Mouse (Mus musculus): ENCODE data around the gene Gcdh. TPM values are rescaled to one million over a fixed set of nuclear protein-coding genes. Genes with fewer than 3 reads are reported as not detected.

Gcdh gene
- total RNA-seq (2021), result 10 to 100 TPM; 30.8 to 32.7 TPM

DNA sequence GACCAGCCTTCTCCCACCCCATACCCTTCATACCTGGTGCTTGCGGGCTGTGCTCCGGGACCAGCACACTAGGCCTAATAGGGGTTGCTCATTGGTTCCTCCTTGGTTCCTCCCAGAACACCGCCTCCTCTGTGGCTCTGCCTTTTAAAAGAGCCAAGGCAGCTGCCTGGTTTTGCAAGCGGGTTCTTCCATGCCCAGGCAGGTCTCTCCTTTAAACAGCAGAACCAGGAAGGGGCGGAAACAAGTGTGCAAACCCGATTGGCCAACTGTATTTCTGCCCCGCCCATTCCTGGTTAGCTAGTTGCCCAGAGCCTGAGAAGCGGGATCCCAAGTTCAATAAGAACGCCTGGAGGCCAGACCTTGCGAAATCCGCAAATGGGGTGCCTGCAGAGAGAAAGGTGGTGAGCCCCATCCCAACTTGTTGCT is at the start of gene Gcdh:
Gene Gcdh (minus strand): TSS at position 213 of the 426 bp plus-strand sequence.
- DNase-seq, result peak; percentile 87
- intact Hi-C loops (cut with DNase I), result no loop called here

DNA sequence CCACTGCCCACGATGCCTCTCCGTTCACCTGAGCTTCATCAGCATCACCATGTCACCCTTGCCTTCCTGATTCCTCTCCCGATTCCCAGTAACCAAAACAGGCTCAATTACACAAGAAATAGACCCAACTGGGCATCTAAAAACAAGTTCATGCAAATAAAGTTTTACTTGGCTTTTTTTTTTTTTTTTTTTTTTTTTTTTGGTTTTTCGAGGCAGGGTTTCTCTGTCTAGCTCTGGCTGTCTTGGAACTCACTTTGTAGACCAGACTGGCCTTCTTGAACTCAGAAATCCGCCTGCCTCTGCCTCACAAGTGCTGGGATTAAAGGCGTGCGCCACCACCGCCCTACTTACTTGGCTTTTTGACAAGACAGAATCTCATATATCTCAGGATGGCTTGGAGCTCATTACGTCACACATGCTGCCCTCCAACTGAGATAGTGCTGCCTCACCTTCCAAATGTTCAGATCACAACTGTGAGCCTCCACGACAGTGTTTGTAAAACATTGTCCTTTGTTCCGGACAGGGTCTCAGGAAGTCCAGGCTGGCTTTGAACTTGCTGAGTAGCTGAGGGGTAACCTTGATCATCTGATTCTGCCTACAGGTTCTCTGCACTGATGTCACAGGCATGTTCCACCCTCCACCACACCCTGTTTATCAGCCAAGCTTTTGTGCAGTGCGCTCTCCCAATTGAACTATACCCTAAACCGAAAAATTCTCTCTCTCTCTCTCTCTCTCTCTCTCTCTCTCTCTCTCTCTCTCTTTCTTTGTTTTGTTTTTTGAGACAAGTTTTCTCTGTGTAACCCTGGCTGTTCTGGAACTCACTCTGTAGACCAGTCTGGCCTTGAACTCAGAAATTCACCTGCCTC is 44.1 kb upstream of the Gcdh start:
- intact Hi-C loops (cut with DNase I), result no loop called here
- DNase-seq, result no peak

DNA sequence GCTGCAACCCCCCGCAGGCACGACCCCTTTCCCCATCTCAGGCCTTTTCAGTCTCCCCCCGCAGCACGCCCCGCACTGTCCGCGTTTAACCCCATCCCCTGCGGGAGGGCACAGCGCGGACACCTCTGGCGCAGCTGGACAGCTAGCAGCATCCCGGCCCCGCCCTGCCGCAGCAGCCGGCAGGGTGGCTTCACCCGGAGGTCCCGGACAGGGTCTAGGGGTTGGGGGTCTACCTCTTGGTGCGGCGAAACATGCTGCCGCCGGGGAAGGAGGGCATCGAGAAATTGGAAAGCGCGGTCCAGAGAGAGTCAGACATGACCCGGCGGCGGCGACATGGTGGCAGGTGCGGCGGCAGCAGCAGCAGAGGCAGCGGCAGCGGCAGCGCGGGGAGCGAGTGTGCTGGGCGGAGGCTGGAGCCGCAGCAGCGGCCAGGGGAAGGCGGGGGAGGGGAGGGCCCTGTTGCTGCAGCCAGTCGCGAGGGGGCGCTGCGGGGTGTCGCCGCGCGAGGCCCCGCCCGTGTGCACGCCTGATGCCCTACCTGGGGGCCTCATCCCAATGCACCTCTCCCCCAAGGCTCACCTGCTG is 43.3 kb upstream of the Gcdh start, which contains the start of gene Mast1:
Gene Mast1 (minus strand): TSS at position 398 of the 585 bp plus-strand sequence.
- intact Hi-C loops (cut with DNase I), result no loop called here
- peak; percentile 87 for DNase-seq

DNA sequence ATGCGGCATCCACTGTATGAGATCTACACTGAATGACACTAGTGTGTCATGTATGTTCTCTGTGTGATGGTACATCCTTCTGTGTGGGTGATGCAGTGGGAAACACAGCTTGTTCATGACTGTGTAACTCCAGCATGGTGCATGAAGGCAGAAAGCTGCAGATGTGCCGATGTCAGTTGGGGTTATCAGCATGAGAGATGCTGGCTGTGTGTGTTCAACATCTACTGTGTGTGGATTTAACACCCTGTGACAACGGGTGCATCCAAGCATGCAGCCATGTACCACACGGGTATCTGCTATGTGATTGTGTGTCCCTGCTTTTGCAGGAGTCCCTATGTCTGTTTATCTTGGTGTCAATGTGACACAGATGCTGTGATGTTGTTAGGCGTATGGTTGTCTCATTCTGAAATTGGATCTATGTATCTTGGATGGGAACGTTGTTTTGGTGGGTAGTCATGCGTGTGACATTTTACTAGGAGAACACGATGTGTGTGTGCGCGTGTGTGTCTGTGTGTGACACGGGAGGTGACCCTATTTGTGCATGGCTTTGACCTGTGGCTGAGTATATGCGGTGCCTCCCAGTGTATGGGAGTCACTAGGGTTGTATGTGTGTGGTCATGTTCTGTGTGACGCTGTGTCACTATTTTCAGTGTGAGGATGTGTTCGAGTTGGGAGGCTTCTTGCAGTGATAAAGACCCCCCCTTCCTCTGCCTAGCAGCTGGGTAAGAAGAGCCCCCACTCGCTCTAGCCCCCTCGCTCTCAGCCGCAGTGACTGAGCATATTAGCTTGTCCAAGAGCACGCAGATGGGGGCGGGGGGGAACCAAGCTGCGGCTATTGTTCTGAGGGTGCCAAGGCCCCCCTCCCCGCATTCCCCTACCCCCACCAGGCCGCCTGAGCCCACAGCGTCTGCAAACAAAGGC is 42.6 kb upstream of the Gcdh start:
- intact Hi-C loops (cut with DNase I), result no loop called here
- no peak for DNase-seq

DNA sequence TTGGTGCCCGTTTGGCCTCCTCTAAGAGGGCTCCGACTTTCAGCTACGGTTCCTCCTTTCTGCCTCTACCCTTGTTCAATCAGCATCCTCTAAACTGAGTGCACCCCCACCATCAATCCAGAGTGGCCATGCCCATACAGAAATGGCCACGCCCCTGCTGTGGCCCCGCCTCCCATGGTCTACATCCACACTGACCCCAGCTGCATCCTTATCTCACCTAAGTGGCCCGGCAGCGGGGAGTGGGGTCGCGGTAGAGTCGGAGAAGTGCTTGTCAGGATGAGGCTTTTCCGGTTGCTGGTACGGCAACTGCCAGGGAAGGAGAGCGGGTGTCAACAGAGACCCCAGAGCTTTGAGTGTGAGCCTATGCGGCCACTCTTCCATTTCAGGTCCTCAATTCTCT is 41.8 kb upstream of the Gcdh start:
- DNase-seq, result no peak
- intact Hi-C loops (cut with DNase I), result no loop called here

DNA sequence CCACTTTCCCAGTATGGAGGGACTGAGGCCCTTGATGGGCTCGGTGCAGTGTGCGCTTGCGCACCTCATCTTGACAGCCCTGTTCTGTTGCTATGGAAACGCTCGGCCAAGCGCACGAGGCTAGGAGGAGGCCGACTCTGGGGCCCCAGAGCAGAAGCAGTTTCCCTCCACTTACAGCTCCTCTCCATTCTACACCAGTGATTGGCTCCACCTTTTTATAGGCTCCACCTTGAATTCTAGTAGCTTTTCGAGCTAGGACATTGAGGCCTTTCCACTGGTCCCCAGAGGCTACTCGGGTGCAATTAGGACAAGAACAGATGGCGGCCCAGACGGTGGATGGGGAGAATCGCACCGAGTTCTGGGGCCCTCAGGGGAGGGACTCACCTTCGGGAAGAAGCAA is 41.1 kb upstream of the Gcdh start:
- peak; percentile 83 for DNase-seq
- intact Hi-C loops (cut with DNase I), result no loop called here

DNA sequence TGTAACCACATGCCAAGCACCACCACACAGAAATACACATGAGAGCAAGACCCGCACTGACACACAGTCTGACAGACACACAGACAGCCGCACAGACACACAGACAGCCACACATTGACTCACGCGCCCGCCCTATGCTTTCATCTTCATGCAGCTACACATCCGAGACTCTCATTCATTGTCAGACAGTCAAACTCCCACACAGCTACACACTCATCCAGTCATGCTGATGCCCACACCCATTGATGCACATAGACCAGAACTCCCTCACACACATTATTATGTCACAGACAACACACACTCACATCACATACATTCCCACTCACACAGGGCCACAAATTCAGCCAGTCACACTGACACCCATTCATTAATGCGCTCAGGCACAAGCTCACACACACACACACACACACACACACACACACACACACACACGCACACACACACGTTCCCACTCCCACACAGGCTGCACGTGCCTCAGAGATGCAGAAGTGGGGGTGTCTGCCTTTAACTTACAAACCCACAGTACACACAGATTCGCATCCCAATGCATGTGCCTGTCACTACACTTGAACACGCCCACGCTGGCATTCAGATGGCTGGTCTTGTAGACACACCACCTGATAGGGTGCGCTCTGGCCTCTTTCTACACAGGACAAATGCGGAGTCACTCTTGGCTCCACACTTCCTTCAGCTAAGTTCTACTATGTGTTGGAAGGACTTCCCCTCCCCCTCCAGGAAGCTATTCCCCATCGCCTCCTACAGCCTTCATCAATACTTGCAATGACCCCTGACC is 40.2 kb upstream of the Gcdh start:
- intact Hi-C loops (cut with DNase I), result no loop called here

DNA sequence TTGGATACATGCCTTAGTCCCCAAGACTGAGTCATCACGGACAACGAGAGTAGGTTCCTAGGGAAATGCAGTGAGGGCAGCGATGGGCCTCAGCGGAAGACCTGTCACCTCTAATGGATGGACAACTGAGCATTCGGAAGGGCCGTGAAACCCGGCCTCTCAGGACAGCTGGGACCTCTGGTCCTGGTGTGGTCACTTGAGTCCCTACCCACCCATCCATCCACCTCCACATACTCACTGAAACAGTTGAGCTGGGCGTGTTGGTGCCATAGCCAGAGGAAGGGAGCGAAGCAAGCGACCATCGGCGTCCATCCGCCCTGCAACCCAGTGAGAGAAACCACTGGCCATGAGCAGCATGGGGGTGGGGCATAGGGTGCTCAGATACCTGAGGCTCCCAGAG is 36.9 kb upstream of the Gcdh start:
- DNase-seq, result no peak
- intact Hi-C loops (cut with DNase I), result no loop called here

More for the DNA sequence above, 40.2 kb upstream of the Gcdh start:
- no peak for DNase-seq

DNA sequence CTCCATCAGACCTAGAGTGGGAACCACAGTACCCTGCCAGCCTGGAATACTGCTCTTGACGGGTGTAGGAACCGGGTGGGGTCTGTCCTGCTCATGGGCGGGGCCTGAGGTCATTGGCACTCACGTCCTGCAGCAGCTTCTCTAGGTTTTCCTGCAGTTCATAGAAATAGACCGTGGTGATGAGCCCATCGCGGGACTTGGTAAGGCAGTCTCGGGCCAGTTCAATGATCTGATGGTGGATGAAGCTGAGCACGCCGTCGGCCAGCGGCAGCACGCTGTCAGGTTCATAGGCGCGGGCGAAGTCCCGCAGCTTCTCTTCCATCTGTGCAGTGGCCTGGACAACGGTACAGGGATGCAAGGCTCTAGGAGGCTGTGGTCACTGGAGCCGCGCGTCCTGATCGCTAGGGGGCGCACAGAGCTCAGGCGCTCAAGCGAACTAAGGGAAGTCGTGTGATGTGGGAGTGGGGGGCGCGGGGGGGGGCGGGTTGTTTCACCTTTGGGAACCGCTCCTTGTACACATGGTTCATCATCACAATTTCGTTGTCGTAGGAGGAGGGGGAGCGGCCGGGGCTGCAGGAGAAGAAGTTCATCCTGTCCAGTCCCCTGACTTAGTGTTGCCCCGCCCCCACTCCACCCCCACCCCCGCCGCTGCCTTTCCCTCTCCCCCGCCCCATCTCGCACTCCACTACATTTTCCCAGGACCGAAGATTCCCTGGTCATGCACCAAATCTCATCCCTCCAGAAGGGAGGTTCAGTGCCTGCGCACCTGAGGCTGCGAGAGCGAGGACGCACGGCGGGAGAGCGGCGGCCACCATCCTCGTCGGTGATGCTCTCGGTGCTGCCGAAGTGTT is 35.0 kb upstream of the Gcdh start:
- peak; percentile 82 for DNase-seq
- intact Hi-C loops (cut with DNase I), result no loop called here

DNA sequence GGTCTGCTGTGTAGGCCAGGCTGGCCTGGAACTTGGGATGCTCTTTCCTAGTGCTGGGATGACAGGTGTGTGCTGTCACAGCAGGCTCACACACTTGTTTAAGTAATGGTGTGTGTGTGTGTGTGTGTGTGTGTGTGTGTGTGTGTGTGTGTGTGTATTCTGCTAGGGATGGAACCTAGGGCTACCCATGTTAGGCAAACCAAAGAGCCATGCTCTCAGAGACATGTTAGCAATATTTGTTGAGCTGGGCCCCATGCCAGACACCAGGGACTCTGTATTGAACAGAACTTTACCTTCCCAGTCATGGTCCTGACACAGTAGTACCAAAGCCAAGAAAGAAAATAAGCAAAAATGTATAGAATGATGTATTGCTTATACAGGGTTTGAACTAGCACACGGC is 33.8 kb upstream of the Gcdh start:
- intact Hi-C loops (cut with DNase I), result no loop called here
- no peak for DNase-seq

DNA sequence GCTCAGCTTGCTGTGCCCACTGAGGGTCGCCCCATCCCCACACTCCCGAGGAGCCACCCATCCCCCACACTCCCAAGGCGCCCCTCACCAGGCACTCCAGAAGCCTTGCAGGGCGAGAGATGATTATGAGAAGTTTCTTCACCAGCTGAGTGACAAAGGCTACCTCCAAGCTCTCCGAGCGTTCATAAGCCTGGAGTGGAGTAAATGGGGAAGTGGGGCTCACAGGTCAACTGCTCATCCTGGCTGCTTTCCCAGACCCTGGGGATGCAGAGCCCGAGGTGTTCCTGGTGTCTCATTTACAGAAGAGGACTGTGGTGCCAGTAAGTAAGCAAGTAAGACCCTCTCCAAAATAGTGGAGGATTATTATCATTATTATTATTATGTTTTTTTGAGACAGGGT is 31.8 kb upstream of the Gcdh start:
- intact Hi-C loops (cut with DNase I), result no loop called here

DNA sequence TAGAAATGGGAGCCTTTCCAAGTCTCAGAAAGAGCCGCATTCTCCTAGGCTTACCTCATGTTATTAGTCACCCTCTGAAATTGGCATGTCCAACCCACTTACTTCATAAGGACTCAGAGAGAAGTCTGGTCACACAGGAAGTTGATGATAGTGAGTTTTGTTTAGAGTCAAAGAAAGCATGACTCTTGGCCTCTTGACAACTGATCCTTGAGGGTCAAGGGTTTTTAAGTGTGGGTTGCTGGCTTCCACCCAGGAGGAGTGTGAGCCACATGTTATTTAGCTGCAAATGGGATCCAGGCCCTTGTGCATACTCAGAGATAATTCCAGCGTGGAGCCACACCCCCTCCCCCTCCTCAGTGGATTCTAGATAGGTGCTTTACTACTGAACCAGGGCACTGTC is 27.9 kb upstream of the Gcdh start:
- no peak for DNase-seq
- intact Hi-C loops (cut with DNase I), result no loop called here

More for the DNA sequence above, 31.8 kb upstream of the Gcdh start:
- DNase-seq, result no peak

DNA sequence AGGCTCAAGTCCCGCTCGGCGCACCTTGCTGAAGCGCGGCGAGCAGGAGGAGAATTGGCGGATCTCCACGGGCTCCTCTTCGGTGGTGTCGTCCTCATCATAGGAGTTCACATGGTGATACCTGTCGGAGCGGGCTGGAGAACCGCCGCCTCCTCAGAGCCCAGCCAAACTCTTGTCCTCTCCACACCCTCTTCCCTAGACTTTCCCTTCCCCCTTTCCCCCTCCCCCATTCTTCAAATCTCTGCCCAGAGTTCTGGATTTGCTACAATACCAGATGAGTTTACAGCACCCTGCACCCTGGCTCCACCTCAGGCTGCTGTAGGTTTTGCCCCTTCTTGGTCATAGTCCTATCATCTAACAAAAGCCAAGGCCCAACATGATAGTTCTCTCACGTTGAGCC is 24.9 kb upstream of the Gcdh start:
- intact Hi-C loops (cut with DNase I), result no loop called here
- DNase-seq, result no peak

DNA sequence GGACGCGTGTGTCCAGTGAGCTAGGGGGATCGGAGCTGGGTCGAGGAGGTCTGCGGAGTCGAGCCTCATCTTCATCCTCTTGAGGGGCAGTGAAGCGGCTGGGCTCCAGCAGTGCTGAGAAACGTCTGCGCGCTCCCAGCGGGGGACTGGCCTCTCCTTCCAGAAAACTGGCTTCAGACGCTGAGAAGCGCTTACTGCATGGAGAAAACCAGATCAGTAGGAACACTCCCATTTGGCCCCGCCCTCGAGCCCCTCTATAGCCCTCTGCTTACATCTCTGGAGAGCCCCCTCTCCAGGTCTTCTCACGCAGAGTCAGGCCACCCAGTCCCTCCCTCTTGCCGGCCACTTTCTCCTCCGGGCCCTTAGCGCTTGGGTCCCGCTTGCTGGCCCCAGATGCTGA is 24.1 kb upstream of the Gcdh start:
- DNase-seq, result no peak
- intact Hi-C loops (cut with DNase I), result no loop called here

DNA sequence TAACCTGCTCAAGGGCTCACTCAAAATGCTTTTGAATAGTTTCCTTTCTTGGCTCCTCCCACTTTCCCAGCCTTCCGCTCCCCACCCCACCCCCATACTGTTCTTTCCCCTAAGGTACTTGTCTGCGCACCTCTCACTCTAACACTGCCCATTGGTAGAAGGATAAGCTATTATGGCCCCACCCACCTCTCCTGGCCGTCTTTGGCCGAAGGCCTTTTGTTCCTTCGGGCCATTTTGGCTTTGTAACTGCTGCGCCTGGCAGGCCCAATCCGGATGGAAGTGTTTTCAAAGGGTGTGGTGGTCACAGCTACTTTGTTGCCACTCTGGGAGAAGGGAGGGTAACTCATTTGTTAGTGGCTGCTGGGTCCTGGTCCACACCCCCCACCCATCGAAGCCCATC is 21.5 kb upstream of the Gcdh start:
- no peak for DNase-seq
- intact Hi-C loops (cut with DNase I), result no loop called here

DNA sequence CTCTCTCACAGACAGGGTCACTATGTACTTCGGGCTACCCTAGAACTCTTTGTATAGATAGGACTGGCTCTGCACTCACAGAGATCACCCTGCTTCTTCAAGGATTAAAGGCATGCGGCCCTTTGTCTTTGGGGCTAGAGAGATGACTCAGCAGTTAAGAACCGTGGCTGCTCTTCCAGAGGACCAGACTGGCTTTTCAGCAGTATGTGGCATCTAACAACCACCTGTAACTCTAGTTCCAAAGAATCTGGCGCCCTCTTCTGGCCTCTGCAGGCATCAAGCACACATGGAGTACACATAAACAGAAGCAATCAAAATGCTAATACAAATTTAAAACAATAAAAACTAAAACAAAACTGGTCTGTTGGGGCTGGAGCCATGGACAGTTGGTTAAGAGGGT is 20.2 kb upstream of the Gcdh start:
- intact Hi-C loops (cut with DNase I), result no loop called here
- no peak for DNase-seq

DNA sequence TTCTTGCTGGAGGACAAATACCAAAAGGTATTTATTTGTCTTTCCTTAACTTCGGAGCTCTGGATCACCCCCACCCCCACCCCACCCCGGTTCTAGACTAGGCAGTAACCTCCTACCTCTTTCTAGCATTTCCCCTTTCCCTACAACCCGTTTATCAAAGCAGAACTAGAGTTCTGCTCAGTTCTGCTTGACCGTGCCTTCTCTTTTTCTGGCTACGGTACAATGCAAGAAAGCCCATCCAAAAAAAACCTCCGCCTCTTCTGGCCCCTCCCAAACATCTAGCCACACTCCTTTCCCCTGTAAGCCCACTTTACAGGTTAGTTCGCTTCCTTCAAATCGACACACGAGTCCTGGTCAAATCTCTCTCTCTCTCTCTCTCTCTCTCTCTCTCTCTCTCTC is 19.8 kb upstream of the Gcdh start:
- no peak for DNase-seq
- intact Hi-C loops (cut with DNase I), result no loop called here

DNA sequence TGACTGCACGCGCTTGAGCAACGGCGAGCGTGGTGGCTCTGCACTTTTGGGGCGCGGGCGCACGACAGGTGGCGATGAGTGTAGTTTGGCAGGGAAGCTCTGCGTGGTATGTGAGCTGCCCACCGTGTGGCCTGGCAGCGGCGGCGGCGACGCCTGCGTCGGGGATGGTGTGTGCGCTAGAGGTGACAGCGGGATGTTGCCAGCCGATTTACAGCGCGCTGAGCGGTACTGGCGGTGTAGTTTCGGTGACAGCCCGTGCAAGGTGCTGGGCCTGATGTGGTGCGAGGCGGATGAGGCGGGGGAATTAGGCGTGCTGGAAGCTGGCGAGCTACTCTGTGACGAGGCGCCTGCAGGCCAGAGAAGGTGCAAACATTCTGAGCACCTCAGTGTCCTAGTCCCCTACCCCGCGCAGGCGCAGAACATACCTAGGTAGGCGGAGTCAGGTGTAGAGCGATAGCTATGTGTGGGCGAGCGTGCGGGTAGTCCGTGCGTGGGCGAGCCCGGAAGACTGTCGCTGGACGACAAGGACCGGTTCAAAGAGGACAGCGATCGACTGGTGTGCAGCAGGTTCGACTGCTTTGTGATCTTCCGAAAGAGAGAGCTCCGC is 19.3 kb upstream of the Gcdh start:
- intact Hi-C loops (cut with DNase I), result no loop called here
- peak; percentile 44 for DNase-seq

DNA sequence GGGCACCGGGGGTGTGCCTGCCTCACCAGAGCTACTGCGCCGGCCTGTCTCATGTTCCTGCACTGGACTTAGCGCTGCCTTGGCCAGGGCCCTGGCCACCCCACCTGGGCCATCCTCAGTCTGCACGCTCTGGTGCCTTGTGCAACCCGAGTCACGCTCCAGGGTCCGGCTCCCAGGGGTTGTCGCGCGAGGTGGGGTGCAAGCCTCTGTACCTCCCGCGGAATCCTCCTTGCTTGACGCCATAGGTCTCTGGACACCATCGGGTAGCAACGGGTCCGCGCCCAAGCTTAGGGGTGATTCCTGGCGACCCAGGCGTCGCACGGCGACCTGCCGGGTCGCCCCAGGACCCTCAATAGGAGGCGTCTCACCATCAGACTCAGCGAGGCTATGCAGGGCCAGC is 18.7 kb upstream of the Gcdh start:
- DNase-seq, result no peak
- intact Hi-C loops (cut with DNase I), result no loop called here

Data from left cerebral cortex, postnatal 4 days (tissue).